Mouse (Mus musculus): ENCODE measurements around the gene Hint1. TPM values are rescaled to one million over a fixed set of nuclear protein-coding genes. Genes with fewer than 3 reads are reported as not detected.
A peak's percentile ranks its signal among the peaks of the same experiment; 100 is the strongest.

The Hint1 gene
- polyA plus RNA-seq (2011; ENCODE audit: insufficient read depth, insufficient read length, low read depth, missing spikeins): 321 and 324 TPM in 2 replicates

- no peaks in the 10 kb centered on the region for H3K27me3 ChIP-seq (ENCODE audit: control insufficient read depth, insufficient read depth, low read length, poor library complexity, severe bottlenecking)
- H3K36me3 ChIP-seq (ENCODE audit: control insufficient read depth, insufficient read depth, low read length, poor library complexity, severe bottlenecking): peaks cover 29% of the 10 kb centered on the region
- no peaks in the 10 kb centered on the region for H3K9me3 ChIP-seq (replicated peaks; ENCODE audit: control insufficient read depth, insufficient read depth, low read length, poor library complexity, severe bottlenecking)
- peak within 1 kb of the TSS; percentile 86 for H3K4me3 ChIP-seq (ENCODE audit: low read depth, low read length)
- TF ChIP-seq POLR2A (IDR thresholded peaks at IDR 0.05; ENCODE audit: insufficient read depth, low read length) (peak; percentile 70), CTCF (IDR thresholded peaks at IDR 0.05; ENCODE audit: low read depth, low read length) (peak; percentile 25), EP300 (IDR thresholded peaks at IDR 0.05; ENCODE audit: insufficient read depth, low read depth, low read length) (no peak)
- H3K9ac ChIP-seq (ENCODE audit: low read depth, poor library complexity, severe bottlenecking): peak within 1 kb of the TSS; percentile 96
- H3K27ac ChIP-seq (ENCODE audit: insufficient read depth, low read length): peak within 1 kb of the TSS; percentile 74
- no peaks in the 10 kb centered on the region for H3K4me1 ChIP-seq (ENCODE audit: control insufficient read depth, insufficient read depth, low read length)
Measured at GRCm38 (mm10) chr11:54866119-54867048, at the start of gene Hint1. Hint1 (plus strand) TSS chr11:54866383.

- Histone ChIP-seq H3K4me3 (ENCODE audit: low read depth, low read length) (no peak overlapping the region), H3K9ac (ENCODE audit: low read depth, poor library complexity, severe bottlenecking) (no peak overlapping the region), H3K9me3 (replicated peaks; ENCODE audit: control insufficient read depth, insufficient read depth, low read length, poor library complexity, severe bottlenecking) (no peaks in the 10 kb centered on the region), H3K4me1 (ENCODE audit: control insufficient read depth, insufficient read depth, low read length) (no peaks in the 10 kb centered on the region), H3K36me3 (ENCODE audit: control insufficient read depth, insufficient read depth, low read length, poor library complexity, severe bottlenecking) (no peaks in the 10 kb centered on the region), H3K27ac (ENCODE audit: insufficient read depth, low read length) (no peak overlapping the region), H3K27me3 (ENCODE audit: control insufficient read depth, insufficient read depth, low read length, poor library complexity, severe bottlenecking) (no peaks in the 10 kb centered on the region)
- TF ChIP-seq EP300 (IDR thresholded peaks at IDR 0.05; ENCODE audit: insufficient read depth, low read depth, low read length): no peak
- TF ChIP-seq CTCF (IDR thresholded peaks at IDR 0.05; ENCODE audit: low read depth, low read length): no peak
- no peak for TF ChIP-seq POLR2A (IDR thresholded peaks at IDR 0.05; ENCODE audit: insufficient read depth, low read length)
Measured at GRCm38 (mm10) chr11:54817449-54817848, 48.7 kb upstream of the Hint1 start.

- Histone ChIP-seq H3K9ac (ENCODE audit: low read depth, poor library complexity, severe bottlenecking) (no peak overlapping the region), H3K27ac (ENCODE audit: insufficient read depth, low read length) (no peak overlapping the region), H3K4me3 (ENCODE audit: low read depth, low read length) (no peak overlapping the region), H3K9me3 (replicated peaks; ENCODE audit: control insufficient read depth, insufficient read depth, low read length, poor library complexity, severe bottlenecking) (no peaks in the 10 kb centered on the region), H3K27me3 (ENCODE audit: control insufficient read depth, insufficient read depth, low read length, poor library complexity, severe bottlenecking) (no peaks in the 10 kb centered on the region), H3K4me1 (ENCODE audit: control insufficient read depth, insufficient read depth, low read length) (no peaks in the 10 kb centered on the region), H3K36me3 (ENCODE audit: control insufficient read depth, insufficient read depth, low read length, poor library complexity, severe bottlenecking) (no peaks in the 10 kb centered on the region)
- TF ChIP-seq CTCF (IDR thresholded peaks at IDR 0.05; ENCODE audit: low read depth, low read length) (no peak), EP300 (IDR thresholded peaks at IDR 0.05; ENCODE audit: insufficient read depth, low read depth, low read length) (no peak), POLR2A (IDR thresholded peaks at IDR 0.05; ENCODE audit: insufficient read depth, low read length) (no peak)
Measured at GRCm38 (mm10) chr11:54819489-54819888, 46.7 kb upstream of the Hint1 start.

GRCm38 (mm10) chr11:54823467-54823866 lies 42.7 kb upstream of the Hint1 start:
- H3K27ac ChIP-seq (ENCODE audit: insufficient read depth, low read length): no peak overlapping the region
- TF ChIP-seq POLR2A (IDR thresholded peaks at IDR 0.05; ENCODE audit: insufficient read depth, low read length) (no peak), EP300 (IDR thresholded peaks at IDR 0.05; ENCODE audit: insufficient read depth, low read depth, low read length) (no peak), CTCF (IDR thresholded peaks at IDR 0.05; ENCODE audit: low read depth, low read length) (no peak)
- no peaks in the 10 kb centered on the region for H3K4me1 ChIP-seq (ENCODE audit: control insufficient read depth, insufficient read depth, low read length)

GRCm38 (mm10) chr11:54825774-54826173 lies 40.4 kb upstream of the Hint1 start:
- TF ChIP-seq POLR2A (IDR thresholded peaks at IDR 0.05; ENCODE audit: insufficient read depth, low read length): no peak
- TF ChIP-seq CTCF (IDR thresholded peaks at IDR 0.05; ENCODE audit: low read depth, low read length): no peak
- TF ChIP-seq EP300 (IDR thresholded peaks at IDR 0.05; ENCODE audit: insufficient read depth, low read depth, low read length): no peak
- Histone ChIP-seq H3K4me1 (ENCODE audit: control insufficient read depth, insufficient read depth, low read length) (no peaks in the 10 kb centered on the region), H3K27ac (ENCODE audit: insufficient read depth, low read length) (no peak overlapping the region), H3K36me3 (ENCODE audit: control insufficient read depth, insufficient read depth, low read length, poor library complexity, severe bottlenecking) (no peaks in the 10 kb centered on the region), H3K9me3 (replicated peaks; ENCODE audit: control insufficient read depth, insufficient read depth, low read length, poor library complexity, severe bottlenecking) (no peaks in the 10 kb centered on the region; the same call in 1 of the 2 replicates), H3K27me3 (ENCODE audit: control insufficient read depth, insufficient read depth, low read length, poor library complexity, severe bottlenecking) (no peaks in the 10 kb centered on the region), H3K4me3 (ENCODE audit: low read depth, low read length) (no peak overlapping the region), H3K9ac (ENCODE audit: low read depth, poor library complexity, severe bottlenecking) (no peak overlapping the region)

More at GRCm38 (mm10) chr11:54823467-54823866, 42.7 kb upstream of the Hint1 start:
- Histone ChIP-seq H3K27me3 (ENCODE audit: control insufficient read depth, insufficient read depth, low read length, poor library complexity, severe bottlenecking) (no peaks in the 10 kb centered on the region), H3K36me3 (ENCODE audit: control insufficient read depth, insufficient read depth, low read length, poor library complexity, severe bottlenecking) (no peaks in the 10 kb centered on the region), H3K4me3 (ENCODE audit: low read depth, low read length) (no peak overlapping the region), H3K9me3 (replicated peaks; ENCODE audit: control insufficient read depth, insufficient read depth, low read length, poor library complexity, severe bottlenecking) (no peaks in the 10 kb centered on the region; the same call in 1 of the 2 replicates), H3K9ac (ENCODE audit: low read depth, poor library complexity, severe bottlenecking) (no peak overlapping the region)

- TF ChIP-seq CTCF (IDR thresholded peaks at IDR 0.05; ENCODE audit: low read depth, low read length): no peak
- TF ChIP-seq POLR2A (IDR thresholded peaks at IDR 0.05; ENCODE audit: insufficient read depth, low read length): no peak
- no peak for TF ChIP-seq EP300 (IDR thresholded peaks at IDR 0.05; ENCODE audit: insufficient read depth, low read depth, low read length)
- H3K36me3 ChIP-seq (ENCODE audit: control insufficient read depth, insufficient read depth, low read length, poor library complexity, severe bottlenecking): no peaks in the 10 kb centered on the region
- no peak overlapping the region for H3K4me3 ChIP-seq (ENCODE audit: low read depth, low read length)
- no peaks in the 10 kb centered on the region for H3K27me3 ChIP-seq (ENCODE audit: control insufficient read depth, insufficient read depth, low read length, poor library complexity, severe bottlenecking)
- H3K4me1 ChIP-seq (ENCODE audit: control insufficient read depth, insufficient read depth, low read length): no peaks in the 10 kb centered on the region
- H3K9me3 ChIP-seq (replicated peaks; ENCODE audit: control insufficient read depth, insufficient read depth, low read length, poor library complexity, severe bottlenecking): no peaks in the 10 kb centered on the region; the same call in 1 of the 2 replicates
- no peak overlapping the region for H3K27ac ChIP-seq (ENCODE audit: insufficient read depth, low read length)
- no peak overlapping the region for H3K9ac ChIP-seq (ENCODE audit: low read depth, poor library complexity, severe bottlenecking)
Measured at GRCm38 (mm10) chr11:54826819-54827218, 39.4 kb upstream of the Hint1 start.

All from ES-Bruce4 (cell line).